Mouse (Mus musculus) large intestine, adult 2 months (tissue): Measurements from ENCODE around the gene Gm3642. TPM values are rescaled to one million over a fixed set of nuclear protein-coding genes. Genes with fewer than 3 reads are reported as not detected.
"Not testable (repeated sequence)": the region's sequence is repeated elsewhere in the genome, so short reads cannot be mapped to it uniquely, and the experiment has no call there.

ENCODE experiments used
- DNase-seq: peaks from one replicate; pipeline ENCODE4 v3.0.0-alpha.2; 2012; ENCODE audit warnings: low read depth, low spot score
- WGBS: fragments of 180-500 bp; shearing (Covaris S2); methylation state at CpG from one replicate; pipeline ENCODE4 v1.1.7; 2018; 5-methylcytosine and 5-hydroxymethylcytosine counted together
- polyA plus RNA-seq: library from polyadenylated mRNA; depleted of rRNA; stranded (reverse); fragments of >200 nt; gene quantifications from 2 replicates; pipeline ENCODE4 v1.2.3, GENCODE M21; 2012; rRNA removed

Gm3642 gene
- polyA plus RNA-seq = not detected in 2 replicates

GRCm38 (mm10) chr14:6840211-6840610 lies at the start of gene Gm3642:
TSS of gene Gm3642 (minus strand) at chr14:6840311.
- no CpG with 5 or more reads among the region's 3 CpGs for WGBS
- not testable (repeated sequence) for DNase-seq

- 0% methylated on average over 36 of the region's 43 CpGs for WGBS
- DNase-seq = not testable (repeated sequence)
These were observed 49.5 kb upstream of the Gm3642 start, which contains the start of gene Gm3667 for GRCm38 (mm10) chr14:6889521-6890012. TSS of gene Gm3667 (minus strand) at chr14:6889962.

GRCm38 (mm10) chr14:6888811-6889210 lies 48.7 kb upstream of the Gm3642 start:
- not testable (repeated sequence) for DNase-seq
- 7% methylated on average over 5 of the region's 5 CpGs for WGBS

DNA sequence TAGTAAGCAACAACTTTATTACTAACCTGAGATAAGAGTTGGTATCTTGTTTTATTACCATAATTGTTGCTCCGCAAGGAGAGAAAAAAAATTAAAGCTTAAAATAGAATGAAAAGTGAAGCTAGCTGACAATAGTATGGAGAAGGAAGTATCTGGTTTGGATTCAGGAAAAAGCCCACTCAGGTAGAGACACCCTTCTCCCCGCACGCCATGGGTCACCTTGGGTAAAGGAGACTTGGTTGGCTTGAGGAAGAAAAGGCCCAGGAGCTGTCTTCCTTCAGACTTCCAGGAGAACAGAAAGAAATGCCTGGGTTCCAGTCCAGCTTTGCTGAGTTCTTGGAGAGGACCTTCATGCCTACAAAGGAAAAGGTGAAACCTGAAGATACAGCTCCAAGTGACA lies 16.8 kb downstream of the Gm3642 start:
- WGBS = 59% methylated on average over 3 of the region's 3 CpGs
- DNase-seq = not testable (repeated sequence)

Other genes starting within 250 kb of the Gm3642 start
- 0.22 TPM in 1 of 2 replicates, not detected in the other for gene Gm3629, start 249.7 kb downstream of the Gm3642 start, polyA plus RNA-seq
- not detected in 2 replicates for gene Gm3460, start 217.9 kb downstream of the Gm3642 start, polyA plus RNA-seq
- not detected in 2 replicates for gene Gm10251, start 156.1 kb downstream of the Gm3642 start, polyA plus RNA-seq
- not detected in 2 replicates for gene Gm8050, start 120.1 kb downstream of the Gm3642 start, polyA plus RNA-seq
- gene Gm3636, start 98.0 kb downstream of the Gm3642 start, polyA plus RNA-seq = 0.74 TPM in 1 of 2 replicates, not detected in the other
- not detected in 2 replicates for gene Gm8362, start 65.9 kb downstream of the Gm3642 start, polyA plus RNA-seq
- 0.10 TPM in 1 of 2 replicates, not detected in the other for gene Gm3667, start 49.7 kb upstream of the Gm3642 start, polyA plus RNA-seq
- not detected in 2 replicates for gene Gm6356, start 133.5 kb upstream of the Gm3642 start, polyA plus RNA-seq
- 0.14 TPM in 1 of 2 replicates, not detected in the other for gene Gm10406, start 187.1 kb upstream of the Gm3642 start, polyA plus RNA-seq
- not detected in 2 replicates for gene Gm3685, start 204.7 kb upstream of the Gm3642 start, polyA plus RNA-seq